Mouse (Mus musculus): ENCODE results near the gene 1700010I14Rik. TPM values are rescaled to one million over a fixed set of nuclear protein-coding genes. Genes with fewer than 3 reads are reported as not detected.

Gene 1700010I14Rik
- total and polyA plus RNA-seq, 2 experiments from 2014 or later, result 2.6 to 3.2 TPM

DNA sequence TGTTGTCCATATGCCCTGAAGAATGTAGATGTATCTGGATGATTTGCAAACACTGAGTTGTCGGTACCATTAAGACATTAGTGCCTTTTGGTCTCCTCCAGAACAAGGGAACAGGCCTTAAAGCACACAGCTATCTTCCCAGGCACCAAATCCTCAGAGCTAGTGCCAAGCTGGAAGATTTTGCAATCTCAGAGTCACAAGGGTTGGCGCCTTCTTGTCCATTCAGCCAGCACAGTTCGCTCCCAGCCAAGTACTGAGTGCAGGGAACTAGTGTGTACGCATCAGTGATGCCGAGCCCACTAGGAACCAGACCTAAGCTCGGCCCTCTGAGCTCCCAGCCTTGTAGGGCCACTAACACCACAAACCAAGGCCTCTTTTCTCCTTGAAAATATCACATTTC lies 23.0 kb upstream of the 1700010I14Rik start:
- no peaks in the 10 kb centered on the region for H3K27me3 ChIP-seq (ENCODE audit: insufficient read depth, low read length)
- DNase-seq, result no peak
- WGBS, result 79% methylated on average over 6 of the region's 6 CpGs
- no peak for TF ChIP-seq CTCF (IDR thresholded peaks at IDR 0.05; ENCODE audit: low read depth)
- no peaks in the 10 kb centered on the region for H3K9me3 ChIP-seq (ENCODE audit: low read length)
- H3K4me1 ChIP-seq (ENCODE audit: insufficient read depth), result no peaks in the 10 kb centered on the region
- no peak overlapping the region for H3K4me3 ChIP-seq (ENCODE audit: low read depth, low read length)
- no peak overlapping the region for H3K27ac ChIP-seq (ENCODE audit: low read depth, low read length)
- no peak overlapping the region for H3K9ac ChIP-seq
- no peak overlapping the region for H3K4me2 ChIP-seq (ENCODE audit: low read depth)
- ATAC-seq, result no peak
- H3K36me3 ChIP-seq (ENCODE audit: insufficient read depth), result peaks cover 57% of the 10 kb centered on the region

DNA sequence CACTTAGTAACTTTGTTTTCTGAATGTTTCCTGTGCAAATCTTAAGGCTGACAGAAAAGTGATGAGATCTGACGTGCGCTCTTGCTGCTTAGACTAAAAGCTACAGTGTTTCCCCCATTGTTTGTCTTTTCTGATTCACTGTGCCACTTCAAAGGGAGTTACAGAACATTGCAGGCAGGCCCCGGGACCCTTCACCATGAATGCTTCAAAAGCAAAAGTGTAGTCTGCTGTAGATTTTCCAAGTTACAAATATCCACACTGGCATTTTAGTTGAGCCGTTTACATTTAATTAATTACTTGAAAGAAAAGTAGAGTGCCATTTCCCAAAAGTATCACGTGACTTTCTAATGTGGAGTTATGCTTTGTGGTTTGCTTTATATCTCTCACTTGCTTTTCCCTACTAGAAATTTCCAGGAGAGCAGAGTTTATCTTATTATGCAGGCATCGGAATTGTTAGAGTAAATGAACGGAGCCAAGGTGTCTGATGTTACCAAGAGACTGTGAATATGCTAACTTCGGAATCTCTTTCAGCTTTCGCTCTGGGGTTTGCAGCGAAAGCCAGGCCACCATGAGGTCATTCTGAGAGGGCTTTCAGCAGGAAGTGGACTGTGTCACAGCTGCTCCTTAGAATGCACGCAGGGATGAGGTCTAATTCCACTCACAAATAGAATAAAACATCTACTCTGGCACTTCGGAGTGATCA lies 15.8 kb upstream of the 1700010I14Rik start:
- Histone ChIP-seq H3K4me3 (ENCODE audit: low read depth, low read length) (no peak overlapping the region), H3K4me1 (ENCODE audit: insufficient read depth) (no peaks in the 10 kb centered on the region), H3K27ac (ENCODE audit: low read depth, low read length) (no peak overlapping the region), H3K9me3 (ENCODE audit: low read length) (no peaks in the 10 kb centered on the region), H3K27me3 (ENCODE audit: insufficient read depth, low read length) (no peaks in the 10 kb centered on the region), H3K9ac (no peak overlapping the region), H3K36me3 (ENCODE audit: insufficient read depth) (peaks cover 55% of the 10 kb centered on the region), H3K4me2 (ENCODE audit: low read depth) (no peak overlapping the region)
- ATAC-seq, result no peak
- TF ChIP-seq CTCF (IDR thresholded peaks at IDR 0.05; ENCODE audit: low read depth), result no peak
- DNase-seq, result peak; percentile 29
- 16% methylated on average over 12 of the region's 12 CpGs for WGBS

DNA sequence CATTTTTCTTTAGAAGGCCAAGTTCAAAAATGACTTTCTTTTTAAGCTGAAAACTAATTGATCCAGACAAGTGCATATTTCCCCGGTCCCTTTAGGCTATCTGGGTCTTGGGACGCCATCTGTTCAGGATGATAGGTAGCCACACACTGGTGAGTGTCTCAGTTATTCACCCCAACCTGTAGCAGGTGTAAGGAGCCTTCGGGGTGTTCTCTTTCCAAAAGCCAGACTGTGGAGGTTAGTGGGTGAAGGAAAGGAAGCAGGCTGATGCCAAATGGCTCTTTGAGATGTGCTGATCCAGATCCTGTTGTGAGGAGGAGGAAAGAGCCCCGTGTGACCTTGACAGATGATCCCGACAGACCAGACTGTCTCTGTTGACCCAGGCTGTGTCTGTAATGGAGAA lies 14.8 kb upstream of the 1700010I14Rik start:
- H3K9me3 ChIP-seq (ENCODE audit: low read length), result no peaks in the 10 kb centered on the region
- no peaks in the 10 kb centered on the region for H3K4me1 ChIP-seq (ENCODE audit: insufficient read depth)
- no peak for TF ChIP-seq CTCF (IDR thresholded peaks at IDR 0.05; ENCODE audit: low read depth)
- H3K27ac ChIP-seq (ENCODE audit: low read depth, low read length), result no peak overlapping the region
- no peak overlapping the region for H3K4me2 ChIP-seq (ENCODE audit: low read depth)
- ATAC-seq (no peak), DNase-seq (no peak)
- no peaks in the 10 kb centered on the region for H3K27me3 ChIP-seq (ENCODE audit: insufficient read depth, low read length)
- no peak overlapping the region for H3K9ac ChIP-seq
- no peak overlapping the region for H3K4me3 ChIP-seq (ENCODE audit: low read depth, low read length)
- WGBS, result 79% methylated on average over 5 of the region's 5 CpGs
- peaks cover 46% of the 10 kb centered on the region for H3K36me3 ChIP-seq (ENCODE audit: insufficient read depth)

DNA sequence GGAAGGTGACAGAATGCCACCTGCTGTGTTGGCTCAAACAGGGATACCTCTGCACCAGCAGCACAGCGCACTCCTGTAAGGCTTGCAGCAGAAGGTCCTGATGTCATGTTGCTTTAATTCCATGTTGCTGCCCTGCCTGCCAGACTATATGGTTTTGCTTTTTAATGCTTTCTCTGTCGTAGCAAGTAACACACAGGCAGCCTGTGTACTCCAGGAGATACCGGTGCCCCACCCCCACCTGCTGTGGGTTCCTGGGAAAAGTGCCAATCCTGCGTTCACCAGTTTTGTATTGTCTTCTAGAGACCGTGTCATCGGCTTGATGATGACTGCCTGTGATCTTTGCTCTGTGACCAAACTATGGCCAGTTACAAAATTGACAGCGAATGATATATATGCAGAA lies 13.7 kb upstream of the 1700010I14Rik start:
- no peak overlapping the region for H3K9ac ChIP-seq
- H3K36me3 ChIP-seq (ENCODE audit: insufficient read depth), result peaks cover 45% of the 10 kb centered on the region
- no peak for DNase-seq
- WGBS, result 40% methylated on average over 7 of the region's 7 CpGs
- H3K27ac ChIP-seq (ENCODE audit: low read depth, low read length), result no peak overlapping the region
- no peak overlapping the region for H3K4me3 ChIP-seq (ENCODE audit: low read depth, low read length)
- no peaks in the 10 kb centered on the region for H3K4me1 ChIP-seq (ENCODE audit: insufficient read depth)
- no peak for ATAC-seq
- no peak for TF ChIP-seq CTCF (IDR thresholded peaks at IDR 0.05; ENCODE audit: low read depth)
- no peaks in the 10 kb centered on the region for H3K27me3 ChIP-seq (ENCODE audit: insufficient read depth, low read length)
- H3K9me3 ChIP-seq (ENCODE audit: low read length), result no peaks in the 10 kb centered on the region
- no peak overlapping the region for H3K4me2 ChIP-seq (ENCODE audit: low read depth)

DNA sequence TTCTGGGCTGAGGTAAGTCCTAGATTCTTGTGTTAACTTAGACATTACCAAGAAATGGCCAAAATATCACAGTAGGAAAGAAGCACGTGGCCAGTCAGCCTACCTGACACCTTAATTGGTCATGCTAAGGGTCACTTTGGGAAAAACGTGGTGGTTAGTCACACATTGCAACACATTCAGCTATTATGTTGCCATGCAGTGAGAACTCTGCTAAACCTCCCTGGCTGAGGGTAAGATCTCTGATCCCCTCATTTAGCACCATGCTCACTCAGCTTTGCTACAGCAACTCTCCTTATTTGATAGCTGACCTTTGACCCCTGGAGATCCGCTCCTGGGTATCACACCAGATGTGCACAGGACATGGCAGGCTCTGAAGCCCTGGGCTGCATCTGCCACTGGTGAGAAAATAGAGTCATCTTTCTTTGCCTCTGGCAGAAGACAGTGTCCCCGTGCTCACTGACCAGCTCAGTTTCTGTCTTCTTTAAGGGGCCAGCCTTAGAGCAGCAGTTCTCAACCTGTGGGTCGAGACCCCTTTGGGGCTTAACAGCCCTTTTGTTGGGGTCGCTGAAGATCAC lies 13.2 kb upstream of the 1700010I14Rik start:
- no peaks in the 10 kb centered on the region for H3K9me3 ChIP-seq (ENCODE audit: low read length)
- peaks cover 45% of the 10 kb centered on the region for H3K36me3 ChIP-seq (ENCODE audit: insufficient read depth)
- DNase-seq (no peak), ATAC-seq (no peak)
- H3K27me3 ChIP-seq (ENCODE audit: insufficient read depth, low read length), result no peaks in the 10 kb centered on the region
- H3K4me2 ChIP-seq (ENCODE audit: low read depth), result no peak overlapping the region
- no peak overlapping the region for H3K9ac ChIP-seq
- 70% methylated on average over 6 of the region's 6 CpGs for WGBS
- no peak overlapping the region for H3K4me3 ChIP-seq (ENCODE audit: low read depth, low read length)
- TF ChIP-seq CTCF (IDR thresholded peaks at IDR 0.05; ENCODE audit: low read depth), result no peak
- H3K4me1 ChIP-seq (ENCODE audit: insufficient read depth), result no peaks in the 10 kb centered on the region
- H3K27ac ChIP-seq (ENCODE audit: low read depth, low read length), result no peak overlapping the region

DNA sequence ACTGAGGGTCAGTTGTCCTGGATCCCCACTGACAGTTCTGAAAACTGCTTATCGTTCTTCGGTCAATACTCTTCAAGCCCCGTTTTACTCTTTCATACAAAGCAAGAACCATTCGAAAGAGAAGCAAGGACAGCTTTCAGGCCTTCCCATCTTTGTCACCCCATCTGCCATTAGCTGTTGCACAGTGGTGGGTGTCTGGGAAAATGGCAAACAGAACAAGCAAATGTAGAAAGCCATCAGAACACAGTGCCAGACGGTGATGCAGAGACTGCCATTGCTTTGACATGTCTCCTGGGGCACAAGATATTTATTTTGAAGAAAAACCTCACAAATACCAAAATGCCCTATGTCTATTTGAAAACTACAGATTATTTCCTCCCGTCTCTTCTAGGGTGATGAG lies 11.4 kb upstream of the 1700010I14Rik start:
- ATAC-seq, result no peak
- DNase-seq, result no peak
- Histone ChIP-seq H3K27ac (ENCODE audit: low read depth, low read length) (no peak overlapping the region), H3K27me3 (ENCODE audit: insufficient read depth, low read length) (no peaks in the 10 kb centered on the region), H3K4me3 (ENCODE audit: low read depth, low read length) (no peak overlapping the region), H3K36me3 (ENCODE audit: insufficient read depth) (peaks cover 49% of the 10 kb centered on the region), H3K9ac (no peak overlapping the region), H3K9me3 (ENCODE audit: low read length) (no peaks in the 10 kb centered on the region), H3K4me1 (ENCODE audit: insufficient read depth) (no peaks in the 10 kb centered on the region), H3K4me2 (ENCODE audit: low read depth) (no peak overlapping the region)
- TF ChIP-seq CTCF (IDR thresholded peaks at IDR 0.05; ENCODE audit: low read depth), result no peak
- 83% methylated on average over 6 of the region's 6 CpGs for WGBS

DNA sequence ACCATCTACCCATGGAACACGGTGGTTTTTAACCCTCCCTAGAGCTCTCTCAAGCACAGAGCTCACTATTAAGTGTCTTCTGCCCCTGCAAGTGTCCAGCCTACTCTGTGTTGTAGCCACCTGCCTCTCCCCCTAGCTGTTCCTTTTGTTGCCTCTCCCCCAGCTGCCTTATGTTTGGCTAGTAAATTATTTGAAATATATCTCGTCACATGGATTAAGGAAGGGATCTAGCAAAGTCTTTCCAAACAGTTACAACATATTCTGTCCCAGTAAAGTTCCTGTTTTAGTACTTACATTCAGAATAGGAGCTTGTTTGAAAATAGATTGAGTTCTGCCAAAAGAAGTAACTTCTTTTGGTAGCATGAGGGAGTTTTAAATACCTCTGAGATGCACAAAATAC lies 10.9 kb upstream of the 1700010I14Rik start:
- Histone ChIP-seq H3K4me2 (ENCODE audit: low read depth) (no peak overlapping the region), H3K27ac (ENCODE audit: low read depth, low read length) (no peak overlapping the region), H3K4me1 (ENCODE audit: insufficient read depth) (no peaks in the 10 kb centered on the region), H3K27me3 (ENCODE audit: insufficient read depth, low read length) (no peaks in the 10 kb centered on the region), H3K9ac (no peak overlapping the region), H3K4me3 (ENCODE audit: low read depth, low read length) (no peak overlapping the region), H3K36me3 (ENCODE audit: insufficient read depth) (peaks cover 54% of the 10 kb centered on the region), H3K9me3 (ENCODE audit: low read length) (no peaks in the 10 kb centered on the region)
- ATAC-seq, result no peak
- DNase-seq, result no peak
- TF ChIP-seq CTCF (IDR thresholded peaks at IDR 0.05; ENCODE audit: low read depth), result no peak
- 85% methylated on average over 2 of the region's 2 CpGs for WGBS

All from forebrain, postnatal 0 days (tissue).